8 mouse cellular contexts compared by ENCODE assay signal in the genomic region with DNA sequence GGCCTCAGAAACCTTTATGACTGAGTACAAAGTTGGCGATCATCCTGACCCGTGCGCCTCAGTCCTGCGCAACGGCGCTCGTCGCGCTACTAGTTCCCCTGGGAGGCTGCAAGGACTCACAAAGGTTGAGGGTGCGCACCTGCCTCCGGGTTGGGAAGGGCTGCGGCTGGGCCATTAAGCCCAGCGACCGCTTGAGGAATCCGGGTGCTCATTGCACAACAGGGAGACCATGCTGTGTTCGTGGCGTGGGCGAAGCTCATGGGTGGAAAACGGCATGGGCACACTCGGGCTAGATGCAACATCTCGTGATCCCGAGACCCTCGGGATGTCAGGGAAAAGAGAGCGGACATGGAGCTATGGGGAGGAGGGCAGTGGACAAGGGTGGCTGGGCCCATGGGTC. TPM values are rescaled to one million over a fixed set of nuclear protein-coding genes. Genes with fewer than 3 reads are reported as not detected.
DNase-seq lines count a peak whose midpoint lies in the region; ATAC-seq and TF ChIP-seq lines count a peak whose summit lies in the region.

No protein-coding gene starts in this region.

- H3K9me3 ChIP-seq in heart, embryonic 16.5 days (replicated peaks; ENCODE audit: control insufficient read depth, low read length) = no peaks in the 10 kb centered on the region
- no peaks in the 10 kb centered on the region for H3K9me3 ChIP-seq in MEL (replicated peaks; ENCODE audit: insufficient read depth, low read length)
- H3K9me3 ChIP-seq in forebrain, postnatal 0 days (ENCODE audit: low read length) = no peaks in the 10 kb centered on the region

- TF ChIP-seq CTCF in MEL (IDR thresholded peaks at IDR 0.05 in 2 of 3, conservative IDR thresholded peaks at IDR 0.05 in 1 of 3; ENCODE audit: control insufficient read depth in 1 of 3, insufficient read depth in 1 of 3, low read depth in 2 of 3, low read length in 3 of 3, poor library complexity in 1 of 3, severe bottlenecking in 1 of 3) = no peak
- no peak for TF ChIP-seq CTCF in forebrain, postnatal 0 days (IDR thresholded peaks at IDR 0.05; ENCODE audit: low read depth)

- no peaks in the 10 kb centered on the region for H3K27me3 ChIP-seq in heart, embryonic 16.5 days (ENCODE audit: control insufficient read depth, insufficient read depth, low read length)
- H3K27me3 ChIP-seq in MEL (ENCODE audit: control insufficient read depth in 1 of 2, insufficient read depth in 2 of 2, low read length in 2 of 2) = no peaks in the 10 kb centered on the region
- no peaks in the 10 kb centered on the region for H3K27me3 ChIP-seq in forebrain, postnatal 0 days (ENCODE audit: insufficient read depth, low read length)

- H3K36me3 ChIP-seq in heart, embryonic 16.5 days (ENCODE audit: control insufficient read depth, insufficient read depth) = no peaks in the 10 kb centered on the region
- H3K36me3 ChIP-seq in MEL (ENCODE audit: control insufficient read depth in 1 of 2, insufficient read depth in 2 of 2, low read length in 2 of 2) = peaks cover 0 to 21% of the 10 kb centered on the region in 2 experiments; a peak in 2 of 4 replicates
- no peaks in the 10 kb centered on the region for H3K36me3 ChIP-seq in forebrain, postnatal 0 days (ENCODE audit: insufficient read depth)

- H3K4me3 ChIP-seq in heart, embryonic 16.5 days (ENCODE audit: low read length) = peak overlapping the region; percentile 55
- peak overlapping the region; percentile 58 to 71 for H3K4me3 ChIP-seq in MEL (ENCODE audit: control insufficient read depth in 1 of 2, insufficient read depth in 1 of 2, low read depth in 2 of 2, low read length in 2 of 2)
- peak overlapping the region; percentile 44 for H3K4me3 ChIP-seq in forebrain, postnatal 0 days (ENCODE audit: low read depth, low read length)

- H3K27ac ChIP-seq in heart, embryonic 16.5 days (ENCODE audit: low read length) = peak overlapping the region; percentile 99
- peak overlapping the region; percentile 90 for H3K27ac ChIP-seq in MEL (ENCODE audit: control insufficient read depth, low read depth, low read length)
- peak overlapping the region; percentile 99 for H3K27ac ChIP-seq in forebrain, postnatal 0 days (ENCODE audit: low read depth, low read length)

- WGBS in heart, embryonic 16.5 days = 6% methylated on average over 24 of the region's 24 CpGs
- WGBS in forebrain, postnatal 0 days = 2% methylated on average over 24 of the region's 24 CpGs

- peaks cover 43% of the 10 kb centered on the region for H3K4me1 ChIP-seq in heart, embryonic 16.5 days (ENCODE audit: control insufficient read depth, insufficient read depth, low read length)
- H3K4me1 ChIP-seq in MEL (ENCODE audit: control insufficient read depth in 1 of 2, insufficient read depth in 2 of 2, low read length in 2 of 2) = peaks cover 2 to 28% of the 10 kb centered on the region in 2 experiments; a peak in 3 of 4 replicates
- peaks cover 19% of the 10 kb centered on the region; the same call in 1 of the 2 replicates for H3K4me1 ChIP-seq in forebrain, postnatal 0 days (ENCODE audit: insufficient read depth)

- peak overlapping the region; percentile 90 for H3K9ac ChIP-seq in heart, embryonic 16.5 days (ENCODE audit: low read length)
- H3K9ac ChIP-seq in MEL (ENCODE audit: control insufficient read depth, low read depth, low read length, poor library complexity, severe bottlenecking) = peak overlapping the region; percentile 92
- peak overlapping the region; percentile 92 for H3K9ac ChIP-seq in forebrain, postnatal 0 days

- H3K4me2 ChIP-seq in heart, embryonic 16.5 days (ENCODE audit: low read depth, low read length) = peak overlapping the region; percentile 86
- peak overlapping the region; percentile 94 for H3K4me2 ChIP-seq in forebrain, postnatal 0 days (ENCODE audit: low read depth)

- intact Hi-C loops in heart, postnatal 25 days (cut with DNase I) = loop anchor here (1.0 kb wide), 1 partner anchor 29 kb away; no protein-coding TSS in a partner anchor

- TF ChIP-seq POLR2A in MEL (IDR thresholded peaks at IDR 0.05; ENCODE audit: control insufficient read depth in 1 of 2, insufficient read depth in 1 of 2, low read depth in 1 of 2, low read length in 2 of 2, poor library complexity in 1 of 2) = peak; percentile 10 to 44; a peak in 3 of 4 replicates

- peaks cover 11% of the 10 kb centered on the region; the same call in 1 of the 2 replicates for H3K79me2 ChIP-seq in MEL (ENCODE audit: control insufficient read depth, insufficient read depth, low read length, poor library complexity)

- no peak for TF ChIP-seq RAD21 in MEL (IDR thresholded peaks at IDR 0.05; ENCODE audit: low read depth, low read length)

- no peak for DNase-seq in heart, postnatal 25 days (ENCODE audit: low spot score)
- DNase-seq in MEL (ENCODE audit: low read depth, low spot score) = peak; percentile 74
- no peak for DNase-seq in forebrain, postnatal 0 days
- DNase-seq in urinary bladder, postnatal 10 days (ENCODE audit: low spot score) = no peak
- DNase-seq in layer of hippocampus, adult 18-20 months (ENCODE audit: low spot score in 2 of 2) = no peak
- DNase-seq in gastrocnemius, adult 18-20 months (ENCODE audit: low spot score) = no peak

- ATAC-seq in heart, embryonic 16.5 days (replicated peaks; ENCODE audit: extremely low read depth, insufficient read depth, low FRiP score) = peak; percentile 7; the same call in 1 of the 2 replicates
- no peak for ATAC-seq in forebrain, postnatal 0 days
- peak; percentile 16 for ATAC-seq in megakaryocyte, adult 5-6 weeks (ENCODE audit: poor library complexity, severe bottlenecking)

- TF ChIP-seq EP300 in MEL (IDR thresholded peaks at IDR 0.05; ENCODE audit: low read depth in 1 of 2, low read length in 2 of 2) = peak in 1 of 2 experiments; percentile 5; a peak in 1 of 4 replicates

TF ChIP-seq in MEL, 35 proteins besides CTCF, POLR2A, EP300 and RAD21:
- peak; percentile 12 for TF ChIP-seq SIN3A (IDR thresholded peaks at IDR 0.05; ENCODE audit: low read length)
- TF ChIP-seq CHD2 (IDR thresholded peaks at IDR 0.05; ENCODE audit: low read length) = no peak
- TF ChIP-seq MXI1 (IDR thresholded peaks at IDR 0.05; ENCODE audit: low read depth, low read length) = 0 out of 2 replicates have a peak, but pooled peaks have one; percentile 14
- TF ChIP-seq MYC (IDR thresholded peaks at IDR 0.05; ENCODE audit: low read depth, low read length) = no peak; the same call in 1 of the 2 replicates
- TF ChIP-seq NRF1 (IDR thresholded peaks at IDR 0.05; ENCODE audit: insufficient read depth, low read depth, low read length, poor library complexity, severe bottlenecking) = 0 out of 2 replicates have a peak, but pooled peaks have one; percentile 10
- TF ChIP-seq ZMIZ1 (IDR thresholded peaks at IDR 0.05; ENCODE audit: low read depth, low read length) = 0 out of 2 replicates have a peak, but pooled peaks have one; percentile 48
- peak; percentile 7; the same call in 1 of the 2 replicates for TF ChIP-seq TBP (IDR thresholded peaks at IDR 0.05; ENCODE audit: low read depth, low read length)
- TF ChIP-seq MAX (IDR thresholded peaks at IDR 0.05; ENCODE audit: low read length) = peak; percentile 48; the same call in 1 of the 2 replicates
- no peak for TF ChIP-seq RCOR1 (IDR thresholded peaks at IDR 0.05; ENCODE audit: low read depth, low read length)
- no peak; the same call in 1 of the 2 replicates for TF ChIP-seq TCF12 (IDR thresholded peaks at IDR 0.05; ENCODE audit: low read depth, low read length)

RNA-seq across cellular contexts. Expression of gene Tex44, which starts 16.7 kb away (rescaled TPM):
- not detected in 2 replicates for polyA plus RNA-seq in heart, embryonic 16.5 days (2015; fragmentation: Nextera tagmentation; extraction: Ambion mirVana)
- total RNA-seq in heart, postnatal 25 days (2021) = not detected
- not detected in 2 replicates for total RNA-seq in MEL (2012; rRNA removed)
- not detected for polyA plus RNA-seq in MEL (2012; ENCODE audit: insufficient read depth in 1 of 2, insufficient read length in 2 of 2, low read depth in 1 of 2, low replicate concordance in 2 of 2, missing spikeins in 1 of 2)
- total RNA-seq in forebrain, postnatal 0 days (2014; rRNA removed) = 0.29 TPM in 1 of 2 replicates, not detected in the other
- not detected in 2 replicates for polyA plus RNA-seq in forebrain, postnatal 0 days (2015; fragmentation: Nextera tagmentation; extraction: Ambion mirVana)
- not detected in 2 replicates for total RNA-seq in megakaryocyte, adult 5-6 weeks (2015)
- not detected in 2 replicates for total RNA-seq in megakaryocyte, adult 5-6 weeks (2017)
- not detected for total RNA-seq in layer of hippocampus, adult 18-20 months (2021)
- total RNA-seq in gastrocnemius, adult 18-20 months (2021) = not detected

RNA-seq across cellular contexts. Expression of gene Nmur1, which starts 16.8 kb away (rescaled TPM):
- not detected in 2 replicates for polyA plus RNA-seq in heart, embryonic 16.5 days (2015; fragmentation: Nextera tagmentation; extraction: Ambion mirVana)
- not detected for total RNA-seq in heart, postnatal 25 days (2021)
- total RNA-seq in MEL (2012; rRNA removed) = not detected in 2 replicates
- polyA plus RNA-seq in MEL (2012; ENCODE audit: insufficient read depth in 1 of 2, insufficient read length in 2 of 2, low read depth in 1 of 2, low replicate concordance in 2 of 2, missing spikeins in 1 of 2) = not detected
- 0.15 and 0.33 TPM in 2 replicates for total RNA-seq in forebrain, postnatal 0 days (2014; rRNA removed)
- polyA plus RNA-seq in forebrain, postnatal 0 days (2015; fragmentation: Nextera tagmentation; extraction: Ambion mirVana) = 0.17 and 0.19 TPM in 2 replicates
- total RNA-seq in megakaryocyte, adult 5-6 weeks (2015) = not detected in 2 replicates
- total RNA-seq in megakaryocyte, adult 5-6 weeks (2017) = not detected in 2 replicates
- not detected for total RNA-seq in layer of hippocampus, adult 18-20 months (2021)
- not detected for total RNA-seq in gastrocnemius, adult 18-20 months (2021)
